Mouse (Mus musculus): Measurements from ENCODE around the gene Gm14743.
"Not testable (repeated sequence)": the region's sequence is repeated elsewhere in the genome, so short reads cannot be mapped to it uniquely, and the experiment has no call there.

The Gm14743 gene

DNA sequence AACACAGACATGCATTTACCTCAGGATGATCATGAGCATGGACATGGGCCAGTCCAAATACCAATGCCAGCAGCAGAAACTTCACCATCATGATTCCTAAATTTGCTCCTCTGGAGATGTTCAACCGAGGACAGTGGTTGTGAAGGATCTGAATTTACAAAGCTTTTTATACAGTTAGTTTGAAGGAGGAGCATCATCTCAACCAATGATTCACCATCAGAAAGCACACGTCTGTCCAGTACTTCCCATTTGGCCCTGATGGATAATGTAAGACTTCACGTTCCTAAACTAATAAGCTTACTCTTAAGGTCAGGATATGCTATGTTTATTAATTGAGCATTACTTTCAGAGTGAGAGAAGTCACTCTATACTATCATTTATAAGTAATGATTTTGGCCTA is at the start of gene Gm14743:
Gene Gm14743 (minus strand): TSS at position 101 of the 400 bp plus-strand sequence.
- not testable (repeated sequence) for DNase-seq (ENCODE audit: low spot score)

DNA sequence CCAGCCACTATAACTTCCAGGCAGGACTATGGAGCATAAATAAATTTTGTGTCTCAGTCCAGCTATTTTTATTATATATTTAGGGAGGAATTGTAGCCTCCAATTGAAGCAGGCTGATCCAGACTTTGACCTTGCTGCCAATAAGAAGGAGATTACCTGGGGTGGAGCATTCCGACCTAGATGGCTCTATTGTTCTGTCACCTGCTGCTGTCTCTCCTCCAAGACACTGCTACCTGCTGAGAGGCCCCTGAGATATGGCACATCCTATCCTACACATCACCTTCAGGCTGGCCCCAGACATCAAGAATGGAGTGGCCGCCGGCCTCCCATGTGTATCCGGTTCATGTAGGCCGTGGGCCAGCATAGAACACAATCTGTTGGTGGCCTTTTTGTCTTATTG is 42.9 kb downstream of the Gm14743 start:
- no peak for DNase-seq (ENCODE audit: low spot score)

DNA sequence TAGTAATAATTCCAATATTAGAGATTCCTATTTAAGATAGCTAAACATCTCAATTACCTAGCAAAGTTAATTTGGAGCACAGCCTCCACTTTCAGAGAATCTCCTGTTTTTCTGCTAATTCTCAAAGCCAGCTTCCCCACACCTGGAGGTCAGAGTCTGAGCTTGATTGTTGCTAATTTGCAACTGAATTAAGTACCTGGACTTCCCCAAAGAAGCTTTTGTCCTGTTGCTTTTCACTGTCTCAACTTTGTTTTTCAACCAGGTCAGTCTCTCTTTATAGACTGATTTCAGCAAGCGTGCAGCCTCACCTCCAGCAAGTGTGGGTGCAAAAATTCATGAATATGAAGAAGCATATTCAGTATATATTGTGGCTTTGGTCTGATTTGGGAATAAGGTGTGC is 43.5 kb downstream of the Gm14743 start:
- DNase-seq (ENCODE audit: low spot score): not testable (repeated sequence)
